Mouse (Mus musculus): ENCODE results near the gene Wdr93. TPM values are rescaled to one million over a fixed set of nuclear protein-coding genes. Genes with fewer than 3 reads are reported as not detected.

Wdr93 gene
- total RNA-seq, 1 experiment = 0.71 TPM

- Histone ChIP-seq H3K36me3 (ENCODE audit: control insufficient read depth, insufficient read depth, low read length, poor library complexity, severe bottlenecking) (no peaks in the 10 kb centered on the region), H3K27ac (ENCODE audit: insufficient read depth, low read depth, low read length, poor library complexity, severe bottlenecking) (no peak overlapping the region), H3K4me3 (ENCODE audit: insufficient read depth in 1 of 2, low read depth in 1 of 2, low read length in 2 of 2, poor library complexity in 1 of 2, severe bottlenecking in 1 of 2) (no peak overlapping the region), H3K9ac (ENCODE audit: insufficient read depth, low read depth, low read length, poor library complexity, severe bottlenecking) (no peak overlapping the region), H3K4me1 (ENCODE audit: control insufficient read depth in 2 of 2, insufficient read depth in 2 of 2, low read length in 2 of 2, poor library complexity in 1 of 2) (no peaks in the 10 kb centered on the region), H3K9me3 (ENCODE audit: control insufficient read depth, insufficient read depth, low read depth, low read length) (no peaks in the 10 kb centered on the region)
- DNase-seq (ENCODE audit: low read depth, low spot score) = no peak
- in situ Hi-C loops (cut with MboI; ENCODE audit: low sequenced_read_pairs in 2 of 2, unreplicated experiment in 2 of 2) = loop anchor here in 1 of 2 experiments (5.0 kb wide), 1 partner anchor 118 kb away; no protein-coding TSS in a partner anchor
- TF ChIP-seq CHD2 (IDR thresholded peaks at IDR 0.05; ENCODE audit: low read depth, low read length) (no peak), ZC3H11A (IDR thresholded peaks at IDR 0.05; ENCODE audit: borderline replicate concordance, low read depth, low read length) (no peak), HCFC1 (IDR thresholded peaks at IDR 0.05; ENCODE audit: borderline replicate concordance, insufficient read depth, low read length) (no peak), ZNF384 (IDR thresholded peaks at IDR 0.05; ENCODE audit: low read depth, low read length) (no peak), MAFK (IDR thresholded peaks at IDR 0.05; ENCODE audit: insufficient read depth, low read depth, low read length) (no peak)
Measured at GRCm38 (mm10) chr7:79799506-79799905, 56.5 kb downstream of the Wdr93 start.

- H3K9me3 ChIP-seq (ENCODE audit: control insufficient read depth, insufficient read depth, low read depth, low read length) = no peaks in the 10 kb centered on the region
- in situ Hi-C loops (cut with MboI; ENCODE audit: low sequenced_read_pairs in 2 of 2, unreplicated experiment in 2 of 2) = no loop called here
- H3K9ac ChIP-seq (ENCODE audit: insufficient read depth, low read depth, low read length, poor library complexity, severe bottlenecking) = no peak overlapping the region
- no peak overlapping the region for H3K27ac ChIP-seq (ENCODE audit: insufficient read depth, low read depth, low read length, poor library complexity, severe bottlenecking)
- H3K36me3 ChIP-seq (ENCODE audit: control insufficient read depth, insufficient read depth, low read length, poor library complexity, severe bottlenecking) = no peaks in the 10 kb centered on the region
- no peak for DNase-seq (ENCODE audit: low read depth, low spot score)
- no peak for TF ChIP-seq ZC3H11A (IDR thresholded peaks at IDR 0.05; ENCODE audit: borderline replicate concordance, low read depth, low read length)
- TF ChIP-seq MAFK (IDR thresholded peaks at IDR 0.05; ENCODE audit: insufficient read depth, low read depth, low read length) = no peak
- TF ChIP-seq CHD2 (IDR thresholded peaks at IDR 0.05; ENCODE audit: low read depth, low read length) = no peak
- TF ChIP-seq ZNF384 (IDR thresholded peaks at IDR 0.05; ENCODE audit: low read depth, low read length) = no peak
- no peak for TF ChIP-seq HCFC1 (IDR thresholded peaks at IDR 0.05; ENCODE audit: borderline replicate concordance, insufficient read depth, low read length)
- no peaks in the 10 kb centered on the region for H3K4me1 ChIP-seq (ENCODE audit: control insufficient read depth in 2 of 2, insufficient read depth in 2 of 2, low read length in 2 of 2, poor library complexity in 1 of 2)
- no peak overlapping the region for H3K4me3 ChIP-seq (ENCODE audit: insufficient read depth in 1 of 2, low read depth in 1 of 2, low read length in 2 of 2, poor library complexity in 1 of 2, severe bottlenecking in 1 of 2)
Measured at GRCm38 (mm10) chr7:79800336-79800735, 57.4 kb downstream of the Wdr93 start.

GRCm38 (mm10) chr7:79801391-79801790 lies 58.4 kb downstream of the Wdr93 start:
- Histone ChIP-seq H3K4me3 (ENCODE audit: insufficient read depth in 1 of 2, low read depth in 1 of 2, low read length in 2 of 2, poor library complexity in 1 of 2, severe bottlenecking in 1 of 2) (no peak overlapping the region), H3K27ac (ENCODE audit: insufficient read depth, low read depth, low read length, poor library complexity, severe bottlenecking) (no peak overlapping the region), H3K9me3 (ENCODE audit: control insufficient read depth, insufficient read depth, low read depth, low read length) (no peaks in the 10 kb centered on the region), H3K36me3 (ENCODE audit: control insufficient read depth, insufficient read depth, low read length, poor library complexity, severe bottlenecking) (no peaks in the 10 kb centered on the region), H3K9ac (ENCODE audit: insufficient read depth, low read depth, low read length, poor library complexity, severe bottlenecking) (no peak overlapping the region), H3K4me1 (ENCODE audit: control insufficient read depth in 2 of 2, insufficient read depth in 2 of 2, low read length in 2 of 2, poor library complexity in 1 of 2) (no peaks in the 10 kb centered on the region)
- in situ Hi-C loops (cut with MboI; ENCODE audit: low sequenced_read_pairs in 2 of 2, unreplicated experiment in 2 of 2) = no loop called here
- DNase-seq (ENCODE audit: low read depth, low spot score) = no peak
- no peak for TF ChIP-seq ZC3H11A (IDR thresholded peaks at IDR 0.05; ENCODE audit: borderline replicate concordance, low read depth, low read length)
- no peak for TF ChIP-seq MAFK (IDR thresholded peaks at IDR 0.05; ENCODE audit: insufficient read depth, low read depth, low read length)

- TF ChIP-seq ZNF384 (IDR thresholded peaks at IDR 0.05; ENCODE audit: low read depth, low read length) (no peak), CHD2 (IDR thresholded peaks at IDR 0.05; ENCODE audit: low read depth, low read length) (no peak), MAFK (IDR thresholded peaks at IDR 0.05; ENCODE audit: insufficient read depth, low read depth, low read length) (no peak), ZC3H11A (IDR thresholded peaks at IDR 0.05; ENCODE audit: borderline replicate concordance, low read depth, low read length) (no peak), HCFC1 (IDR thresholded peaks at IDR 0.05; ENCODE audit: borderline replicate concordance, insufficient read depth, low read length) (no peak)
- H3K9me3 ChIP-seq (ENCODE audit: control insufficient read depth, insufficient read depth, low read depth, low read length) = no peaks in the 10 kb centered on the region
- H3K9ac ChIP-seq (ENCODE audit: insufficient read depth, low read depth, low read length, poor library complexity, severe bottlenecking) = no peak overlapping the region
- in situ Hi-C loops (cut with MboI; ENCODE audit: low sequenced_read_pairs in 2 of 2, unreplicated experiment in 2 of 2) = no loop called here
- no peak overlapping the region for H3K27ac ChIP-seq (ENCODE audit: insufficient read depth, low read depth, low read length, poor library complexity, severe bottlenecking)
- no peak overlapping the region for H3K4me3 ChIP-seq (ENCODE audit: insufficient read depth in 1 of 2, low read depth in 1 of 2, low read length in 2 of 2, poor library complexity in 1 of 2, severe bottlenecking in 1 of 2)
- H3K4me1 ChIP-seq (ENCODE audit: control insufficient read depth in 2 of 2, insufficient read depth in 2 of 2, low read length in 2 of 2, poor library complexity in 1 of 2) = no peaks in the 10 kb centered on the region
- no peak for DNase-seq (ENCODE audit: low read depth, low spot score)
- no peaks in the 10 kb centered on the region for H3K36me3 ChIP-seq (ENCODE audit: control insufficient read depth, insufficient read depth, low read length, poor library complexity, severe bottlenecking)
Measured at GRCm38 (mm10) chr7:79802037-79802436, 59.1 kb downstream of the Wdr93 start.

GRCm38 (mm10) chr7:79803887-79804286 lies 60.9 kb downstream of the Wdr93 start:
- TF ChIP-seq CHD2 (IDR thresholded peaks at IDR 0.05; ENCODE audit: low read depth, low read length) (no peak), HCFC1 (IDR thresholded peaks at IDR 0.05; ENCODE audit: borderline replicate concordance, insufficient read depth, low read length) (no peak), ZC3H11A (IDR thresholded peaks at IDR 0.05; ENCODE audit: borderline replicate concordance, low read depth, low read length) (no peak), ZNF384 (IDR thresholded peaks at IDR 0.05; ENCODE audit: low read depth, low read length) (no peak), MAFK (IDR thresholded peaks at IDR 0.05; ENCODE audit: insufficient read depth, low read depth, low read length) (no peak)
- in situ Hi-C loops (cut with MboI; ENCODE audit: low sequenced_read_pairs in 2 of 2, unreplicated experiment in 2 of 2) = no loop called here
- H3K9me3 ChIP-seq (ENCODE audit: control insufficient read depth, insufficient read depth, low read depth, low read length) = no peaks in the 10 kb centered on the region
- H3K4me3 ChIP-seq (ENCODE audit: insufficient read depth in 1 of 2, low read depth in 1 of 2, low read length in 2 of 2, poor library complexity in 1 of 2, severe bottlenecking in 1 of 2) = no peak overlapping the region
- H3K27ac ChIP-seq (ENCODE audit: insufficient read depth, low read depth, low read length, poor library complexity, severe bottlenecking) = no peak overlapping the region
- H3K9ac ChIP-seq (ENCODE audit: insufficient read depth, low read depth, low read length, poor library complexity, severe bottlenecking) = no peak overlapping the region
- no peaks in the 10 kb centered on the region for H3K4me1 ChIP-seq (ENCODE audit: control insufficient read depth in 2 of 2, insufficient read depth in 2 of 2, low read length in 2 of 2, poor library complexity in 1 of 2)
- DNase-seq (ENCODE audit: low read depth, low spot score) = no peak
- H3K36me3 ChIP-seq (ENCODE audit: control insufficient read depth, insufficient read depth, low read length, poor library complexity, severe bottlenecking) = no peaks in the 10 kb centered on the region

Data from ES-E14 (cell line).